Mouse (Mus musculus) stomach, postnatal 0 days (tissue): Measurements from ENCODE around the gene Prdx5. TPM values are rescaled to one million over a fixed set of nuclear protein-coding genes. Genes with fewer than 3 reads are reported as not detected.
"Not testable (repeated sequence)": the region's sequence is repeated elsewhere in the genome, so short reads cannot be mapped to it uniquely, and the experiment has no call there.

Experiments
- ATAC-seq: fragments of 200-750 bp; cut with Nextera tagmentation; 2 replicates; pipeline ENCODE4 v1.8.0; 2017; ENCODE audit not compliant: low FRiP score, low TSS enrichment
- DNase-seq: peaks from one replicate; pipeline ENCODE4 v3.0.0-alpha.2; 2016; ENCODE audit warnings: low spot score
- H3K27ac ChIP-seq: fragments of 300-500 bp; sonication (generic); replicated peaks from 2 replicates; pipeline ENCODE4 v1.5.1; 2014; ENCODE audit warnings: mild to moderate bottlenecking, control low read depth
- H3K27me3 ChIP-seq: fragments of 300-500 bp; sonication (generic); 2 replicates; pipeline ENCODE4 v1.6.1; 2014; ENCODE audit warnings: low read length; ENCODE audit not compliant: control insufficient read depth, insufficient read depth
- H3K36me3 ChIP-seq: fragments of 300-500 bp; sonication (generic); 2 replicates; pipeline ENCODE4 v1.6.1; 2014; ENCODE audit warnings: low read length, mixed read lengths; ENCODE audit not compliant: control insufficient read depth, insufficient read depth
- H3K4me1 ChIP-seq: fragments of 300-500 bp; sonication (generic); replicated peaks from 2 replicates; pipeline ENCODE4 v1.6.1; 2014; ENCODE audit warnings: antibody characterized with exemption; ENCODE audit not compliant: control insufficient read depth, insufficient read depth
- H3K4me2 ChIP-seq: fragments of 300-500 bp; sonication (generic); replicated peaks from 2 replicates; pipeline ENCODE4 v1.6.1; 2014; ENCODE audit warnings: low read depth, mild to moderate bottlenecking, control low read depth, moderate library complexity
- H3K4me3 ChIP-seq: fragments of 300-500 bp; sonication (generic); 2 replicates; pipeline ENCODE4 v1.5.1; 2014; ENCODE audit warnings: low read depth, low read length, control low read depth
- H3K9ac ChIP-seq: fragments of 300-500 bp; sonication (generic); 2 replicates; pipeline ENCODE4 v1.6.1; 2014; ENCODE audit warnings: mild to moderate bottlenecking, low read length, control low read depth, mixed read lengths
- H3K9me3 ChIP-seq: fragments of 300-500 bp; sonication (generic); 2 replicates; pipeline ENCODE4 v1.6.1; 2016; ENCODE audit warnings: low read length; ENCODE audit not compliant: control insufficient read depth
- CTCF ChIP-seq: IDR thresholded peaks from 2 replicates; pipeline ENCODE4 v1.5.1; 2016; ENCODE audit warnings: antibody characterized with exemption, low read depth, mild to moderate bottlenecking, moderate library complexity
- EP300 ChIP-seq: optimal IDR thresholded peaks from 2 replicates; pipeline ENCODE3; 2016; ENCODE audit warnings: antibody characterized with exemption
- WGBS: fragments of 180-500 bp; shearing (Covaris S2); extraction: QIAGEN DNeasy Blood & Tissue Kit; methylation state at CpG from one replicate; pipeline ENCODE4 v1.1.7; 2014; 5-methylcytosine and 5-hydroxymethylcytosine counted together
- polyA plus RNA-seq: library from polyadenylated mRNA; unstranded; fragments of >200 nt; fragmentation: Nextera tagmentation; extraction: Ambion mirVana; gene quantifications from 2 replicates; pipeline ENCODE4 v1.2.1, GENCODE M21; 2015

Gene Prdx5
- polyA plus RNA-seq, 1 experiment from 2014 or later, result 537 TPM

DNA sequence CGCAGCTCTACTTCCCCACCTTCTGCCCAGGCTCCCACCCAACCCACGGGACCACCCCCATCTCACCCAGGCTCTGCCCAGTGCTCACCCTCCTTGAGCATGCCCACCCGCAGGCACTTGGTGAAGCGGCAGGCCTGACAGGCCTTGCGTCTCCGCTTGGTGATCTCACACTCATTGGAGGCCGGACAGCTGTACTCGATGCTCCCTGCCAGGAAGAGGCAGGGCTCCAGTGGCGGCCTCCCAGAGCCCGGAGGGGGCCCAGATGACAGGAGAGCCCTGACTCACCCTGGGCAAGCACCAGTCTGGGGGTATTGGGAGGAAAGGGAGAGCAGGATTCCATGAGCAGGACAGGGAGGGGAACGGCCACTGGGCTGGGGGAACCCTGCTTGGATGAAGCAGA, 4.1 kb upstream of the Prdx5 start:
- Histone ChIP-seq H3K27me3 (no peaks in the 10 kb centered on the region), H3K9ac (0 out of 2 replicates have a peak overlapping the region, but pooled peaks have one; percentile 13), H3K36me3 (peaks cover 15% of the 10 kb centered on the region), H3K9me3 (no peaks in the 10 kb centered on the region), H3K4me3 (no peak overlapping the region), H3K27ac (0 out of 2 replicates have a peak overlapping the region, but pooled peaks have one; percentile 18), H3K4me1 (no peaks in the 10 kb centered on the region), H3K4me2 (no peak overlapping the region)
- no peak for ATAC-seq
- TF ChIP-seq EP300, result no peak
- TF ChIP-seq CTCF, result no peak
- DNase-seq, result peak; percentile 14
- WGBS, result 60% methylated on average over 11 of the region's 11 CpGs

DNA sequence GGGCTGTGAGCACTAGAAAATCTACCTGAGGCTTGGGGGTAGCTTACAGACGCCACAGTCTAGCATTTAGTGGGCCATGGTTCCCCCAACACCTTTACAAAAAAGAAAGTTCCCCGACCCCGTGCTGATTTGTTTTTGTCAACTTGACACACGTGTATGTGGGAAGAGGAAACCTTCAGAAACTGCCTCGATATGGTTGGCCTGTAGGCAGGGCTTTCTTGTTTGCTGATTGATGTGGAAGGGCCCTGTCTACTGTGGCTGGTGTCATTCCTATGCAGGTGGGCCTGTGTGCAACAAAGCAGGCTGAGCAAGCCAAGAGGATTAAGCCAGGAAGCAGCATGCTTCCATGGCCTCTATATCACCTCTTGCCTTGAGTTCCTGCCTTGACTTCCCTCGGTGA, 3.1 kb upstream of the Prdx5 start:
- Histone ChIP-seq H3K27me3 (no peaks in the 10 kb centered on the region), H3K27ac (no peak overlapping the region), H3K9me3 (no peaks in the 10 kb centered on the region), H3K4me1 (peaks cover 3% of the 10 kb centered on the region; the same call in 1 of the 2 replicates), H3K9ac (no peak overlapping the region), H3K36me3 (peaks cover 15% of the 10 kb centered on the region), H3K4me3 (no peak overlapping the region), H3K4me2 (no peak overlapping the region)
- ATAC-seq, result no peak
- no peak for TF ChIP-seq EP300
- 72% methylated on average over 6 of the region's 6 CpGs for WGBS
- no peak for DNase-seq

DNA sequence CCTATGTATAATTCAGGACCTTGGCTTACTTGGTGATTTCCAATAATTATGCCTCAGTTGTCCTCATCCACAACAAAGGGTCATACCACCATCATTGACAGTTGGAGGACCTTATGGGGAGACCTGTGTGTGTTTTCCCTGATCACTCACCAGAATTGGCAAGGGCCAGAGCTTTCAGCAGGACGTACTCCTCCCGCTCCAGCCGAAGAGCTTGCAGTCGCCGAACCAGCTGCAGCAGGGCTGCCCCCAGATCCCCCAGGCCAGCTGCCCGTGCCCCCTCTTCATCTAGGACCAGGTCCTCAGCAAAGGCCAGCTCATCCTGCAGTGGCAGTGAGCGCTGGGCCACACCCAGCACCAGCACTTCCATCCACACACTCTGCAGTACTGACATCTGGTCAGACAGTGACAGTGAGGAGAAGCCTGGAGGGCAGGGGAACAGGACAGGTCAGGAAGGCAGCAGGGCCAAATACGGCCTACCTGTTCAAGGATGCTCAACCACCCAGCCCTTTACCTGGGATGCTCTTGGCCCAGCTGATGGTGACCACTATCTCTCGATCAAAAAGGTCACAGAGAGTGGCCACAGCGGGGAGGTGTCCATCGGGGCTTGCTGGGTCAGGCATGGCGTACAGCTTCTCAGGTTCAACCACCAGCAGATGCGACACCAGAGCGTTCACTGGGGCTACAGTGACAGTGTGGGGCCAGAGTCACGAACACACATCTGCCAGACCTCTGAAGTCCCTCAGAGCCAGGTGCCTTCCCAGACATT, 2.5 kb upstream of the Prdx5 start:
- no peak overlapping the region for H3K27ac ChIP-seq
- TF ChIP-seq EP300, result no peak
- H3K9me3 ChIP-seq, result no peaks in the 10 kb centered on the region
- no peaks in the 10 kb centered on the region for H3K27me3 ChIP-seq
- peaks cover 15% of the 10 kb centered on the region for H3K36me3 ChIP-seq
- WGBS, result 94% methylated on average over 15 of the region's 15 CpGs
- H3K4me3 ChIP-seq, result no peak overlapping the region
- ATAC-seq (no peak), DNase-seq (peak; percentile 16)
- H3K4me1 ChIP-seq, result peaks cover 4% of the 10 kb centered on the region; the same call in 1 of the 2 replicates
- no peak overlapping the region for H3K4me2 ChIP-seq
- H3K9ac ChIP-seq, result no peak overlapping the region

DNA sequence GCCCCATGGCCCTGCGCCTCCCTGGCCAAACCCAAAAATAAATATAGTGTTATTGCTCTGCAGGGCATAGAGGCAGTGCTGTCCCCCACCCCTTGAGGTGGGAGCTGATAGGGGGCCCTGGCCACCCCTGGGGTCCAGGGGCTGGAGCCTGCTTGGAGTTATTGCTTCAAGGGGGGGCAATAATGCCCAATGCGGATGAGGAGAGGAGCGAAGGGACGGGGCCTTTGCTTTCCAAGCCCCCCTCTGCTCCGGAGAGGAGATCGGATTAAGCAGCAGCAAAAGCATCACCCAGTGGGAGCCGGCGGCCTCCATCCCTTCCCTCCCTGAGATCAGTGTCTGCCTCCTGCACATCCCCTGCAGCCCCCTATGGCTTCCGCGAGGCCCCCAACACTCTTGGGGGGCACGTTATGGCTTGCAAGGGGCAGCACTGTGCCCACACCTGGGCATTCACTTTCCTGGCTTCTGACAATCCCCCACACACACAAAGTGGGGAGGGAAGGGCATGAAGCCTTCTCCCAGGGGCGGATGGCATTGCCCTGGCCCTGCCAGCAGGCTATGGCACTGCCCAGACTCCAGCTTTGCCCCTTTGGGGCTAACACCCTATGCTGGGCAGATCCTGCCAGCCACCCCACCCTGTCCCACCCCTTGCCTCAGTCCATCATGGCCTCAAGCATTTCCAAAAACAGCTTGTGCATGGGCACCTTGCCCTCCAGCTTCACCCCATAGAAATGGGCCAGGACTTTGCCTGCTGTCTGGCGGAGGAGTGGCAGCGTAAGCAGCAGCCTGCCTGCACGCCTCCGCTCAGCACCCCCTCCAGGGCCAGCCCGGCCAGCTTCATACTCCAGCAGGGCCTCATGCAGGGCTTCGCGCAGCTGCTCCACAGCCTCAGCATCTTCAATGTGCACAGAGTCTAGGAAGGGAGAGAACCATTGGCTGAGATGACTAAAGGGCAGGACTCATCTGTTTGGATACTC, 1.5 kb upstream of the Prdx5 start:
- peaks cover 4% of the 10 kb centered on the region; the same call in 1 of the 2 replicates for H3K4me1 ChIP-seq
- H3K36me3 ChIP-seq, result peaks cover 15% of the 10 kb centered on the region
- ATAC-seq (no peak), DNase-seq (peak; percentile 18)
- H3K4me2 ChIP-seq, result peak overlapping the region; percentile 25; the same call in 1 of the 2 replicates
- H3K27me3 ChIP-seq, result no peaks in the 10 kb centered on the region
- 85% methylated on average over 19 of the region's 19 CpGs for WGBS
- H3K9me3 ChIP-seq, result no peaks in the 10 kb centered on the region
- TF ChIP-seq CTCF, result no peak
- no peak for TF ChIP-seq EP300
- peak overlapping the region; percentile 4; the same call in 1 of the 2 replicates for H3K9ac ChIP-seq
- H3K27ac ChIP-seq, result 0 out of 2 replicates have a peak overlapping the region, but pooled peaks have one; percentile 4
- no peak overlapping the region for H3K4me3 ChIP-seq

DNA sequence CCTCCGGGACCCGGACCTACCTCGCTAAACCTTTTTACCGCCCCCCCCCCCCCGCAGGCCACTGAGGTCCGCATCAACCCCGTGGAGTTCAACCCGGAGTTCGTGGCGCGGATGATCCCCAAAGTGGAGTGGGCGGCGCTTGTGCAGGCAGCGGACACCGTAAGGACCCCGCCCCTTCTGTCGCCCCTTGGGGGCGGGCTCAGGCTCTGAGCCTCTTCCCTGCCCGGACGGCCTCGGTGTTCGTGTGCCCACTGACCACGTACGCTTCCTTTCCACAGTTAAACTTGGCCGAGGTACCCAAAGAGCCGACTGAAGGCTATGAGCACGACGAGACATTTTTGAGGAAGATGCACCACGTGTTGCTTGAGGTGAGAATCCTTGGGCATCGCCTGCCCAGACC, 400 bp upstream of the Prdx5 start:
- peak; percentile 8; the same call in 1 of the 2 replicates for ATAC-seq
- Histone ChIP-seq H3K4me2 (peak overlapping the region; percentile 63), H3K27ac (peak overlapping the region; percentile 98), H3K36me3 (peaks cover 22% of the 10 kb centered on the region), H3K4me3 (peak overlapping the region; percentile 57), H3K9ac (peak overlapping the region; percentile 64)
- H3K27me3 ChIP-seq, H3K9me3 ChIP-seq, H3K4me1 ChIP-seq, DNase-seq: not testable (repeated sequence)
- 1% methylated on average over 25 of the region's 30 CpGs for WGBS
